Mouse (Mus musculus) ZHBTc4 (cell line): ENCODE results near the gene 1700125H20Rik.

Experiments used
- DNase-seq: peaks from one replicate; pipeline ENCODE4 v3.0.0-alpha.2; 2011; ENCODE audit warnings: low read depth, low spot score

1700125H20Rik gene

DNA sequence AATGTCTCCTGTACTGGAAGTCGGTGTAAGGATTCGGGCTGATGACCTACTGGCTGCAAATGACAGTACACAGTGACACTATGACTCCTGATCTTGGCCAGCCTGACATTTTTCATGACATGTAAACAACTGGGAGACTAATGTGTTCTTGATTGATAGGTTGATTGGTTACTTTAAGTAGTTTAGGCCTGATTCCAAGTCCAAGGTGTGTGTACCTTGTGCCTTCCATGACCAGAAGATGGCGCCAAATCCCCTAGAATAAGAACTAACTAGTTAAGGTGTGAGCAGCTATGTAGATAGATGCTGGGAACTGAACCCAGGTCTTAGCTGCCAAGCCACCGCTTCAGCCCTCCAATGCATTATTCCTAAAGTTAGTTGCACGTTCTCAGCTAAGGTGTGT is 13.9 kb downstream of the 1700125H20Rik start:
- peak; percentile 90 for DNase-seq

DNA sequence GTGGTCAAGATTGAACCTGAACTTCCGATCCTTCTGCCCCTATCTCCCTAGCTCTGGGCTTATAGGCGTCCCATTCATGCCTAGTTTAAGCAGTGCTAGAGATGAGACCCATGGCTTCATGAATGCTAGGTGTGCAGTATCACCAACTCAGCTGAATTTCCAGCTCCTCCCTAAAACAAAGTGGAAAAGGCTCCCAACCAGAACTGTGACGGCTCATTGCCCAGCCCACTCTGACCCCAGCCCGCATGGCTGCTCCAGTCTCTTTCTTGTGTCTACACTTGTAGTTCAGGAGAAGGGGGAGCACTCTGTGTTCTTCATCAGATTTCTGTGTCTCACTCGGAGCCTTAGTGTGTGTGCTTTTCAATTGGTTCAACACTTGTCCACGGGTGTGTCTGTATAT is 14.6 kb downstream of the 1700125H20Rik start:
- DNase-seq = no peak

DNA sequence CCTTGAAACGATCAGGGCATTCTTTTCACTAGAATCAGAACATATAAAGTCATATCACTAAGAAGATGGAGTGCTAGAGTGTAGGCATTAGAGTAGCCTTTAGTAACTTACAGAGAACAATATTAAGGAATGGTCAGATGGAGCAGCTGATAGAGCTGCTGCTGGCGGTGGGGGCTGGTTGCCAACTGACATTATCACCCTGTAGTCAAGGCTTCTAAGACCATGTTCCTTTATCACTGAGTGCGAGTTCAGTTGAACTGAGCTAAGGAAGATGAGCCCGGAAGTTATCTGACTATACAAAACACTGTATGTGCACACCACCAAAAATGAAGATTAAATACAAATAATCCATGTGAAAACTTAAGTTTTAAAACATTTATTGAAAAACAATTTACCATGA is 18.9 kb downstream of the 1700125H20Rik start:
- no peak for DNase-seq

DNA sequence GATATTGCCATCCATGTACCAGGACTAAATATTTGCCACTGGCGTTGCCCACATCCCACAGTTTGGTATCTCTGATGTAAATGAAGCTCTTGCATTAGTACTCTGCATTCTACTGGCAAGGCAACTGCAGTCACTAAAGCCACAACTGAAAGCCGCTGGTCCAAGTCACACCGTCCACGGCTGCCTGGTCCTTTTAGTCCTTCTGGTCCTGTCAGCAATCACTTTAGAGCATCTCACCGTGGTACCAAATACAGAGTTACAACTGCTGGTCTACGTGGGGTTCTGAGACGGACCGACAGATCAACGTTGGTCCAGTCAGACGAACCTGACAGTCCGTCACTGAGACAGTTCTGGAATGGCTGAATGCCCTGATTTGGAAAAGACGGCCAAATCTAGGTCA is 20.5 kb downstream of the 1700125H20Rik start:
- DNase-seq = no peak

DNA sequence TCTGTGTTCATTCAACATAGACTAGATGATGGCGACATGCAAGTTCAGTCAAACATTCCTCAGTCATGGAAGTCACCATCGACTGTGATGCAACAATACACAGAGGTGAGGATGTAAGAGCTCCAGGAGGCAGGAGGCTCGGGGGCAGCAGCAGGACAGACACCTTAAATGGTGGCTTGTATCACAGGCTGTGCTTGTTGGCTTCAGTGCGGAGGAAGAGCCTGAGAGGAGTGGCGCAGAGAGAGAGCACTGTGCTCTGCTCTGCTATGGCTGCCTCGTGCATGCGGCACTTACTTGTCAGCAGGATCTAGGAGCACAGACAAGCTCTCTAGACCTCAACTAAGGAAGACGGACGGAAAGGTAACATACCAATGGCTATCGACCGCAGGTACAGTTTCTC is 24.0 kb downstream of the 1700125H20Rik start:
- DNase-seq = no peak

DNA sequence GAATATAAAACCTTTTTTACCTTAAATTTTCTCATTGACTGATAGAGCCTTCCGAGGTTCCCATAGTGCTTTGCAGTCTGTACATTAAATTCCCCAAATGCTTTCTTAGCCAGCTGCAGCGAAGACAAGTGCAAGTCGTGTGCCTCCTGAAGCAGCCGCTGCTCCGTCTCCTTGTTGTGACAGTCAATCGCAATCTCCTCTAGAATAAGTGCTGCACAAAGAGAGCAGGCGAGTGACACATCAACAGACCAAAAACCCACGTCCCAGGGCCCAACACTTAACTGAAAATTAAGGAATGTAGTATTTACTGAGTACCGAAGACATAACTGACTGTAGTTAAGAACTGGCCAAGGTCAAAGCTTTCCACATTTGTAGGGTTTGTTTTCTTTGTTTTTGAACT is 25.8 kb downstream of the 1700125H20Rik start:
- no peak for DNase-seq

DNA sequence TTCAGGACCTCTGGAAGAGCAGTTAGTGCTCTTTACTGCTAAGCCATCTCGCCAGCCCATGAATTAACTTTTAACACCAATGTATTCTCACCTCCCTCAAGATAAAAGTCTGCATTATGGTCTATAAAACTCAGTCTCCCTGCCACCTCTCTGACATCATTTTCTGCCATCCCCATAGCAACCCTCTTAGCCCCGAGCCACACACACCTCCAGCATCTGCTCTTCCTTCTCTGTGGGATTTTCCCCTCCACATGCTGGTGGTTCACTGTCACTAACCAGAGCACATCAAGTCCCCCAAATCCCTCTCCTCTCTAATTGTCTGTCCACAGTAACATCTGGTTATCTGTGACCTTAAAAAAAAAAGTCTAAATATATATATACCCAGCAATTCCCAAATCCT is 28.7 kb downstream of the 1700125H20Rik start:
- no peak for DNase-seq

DNA sequence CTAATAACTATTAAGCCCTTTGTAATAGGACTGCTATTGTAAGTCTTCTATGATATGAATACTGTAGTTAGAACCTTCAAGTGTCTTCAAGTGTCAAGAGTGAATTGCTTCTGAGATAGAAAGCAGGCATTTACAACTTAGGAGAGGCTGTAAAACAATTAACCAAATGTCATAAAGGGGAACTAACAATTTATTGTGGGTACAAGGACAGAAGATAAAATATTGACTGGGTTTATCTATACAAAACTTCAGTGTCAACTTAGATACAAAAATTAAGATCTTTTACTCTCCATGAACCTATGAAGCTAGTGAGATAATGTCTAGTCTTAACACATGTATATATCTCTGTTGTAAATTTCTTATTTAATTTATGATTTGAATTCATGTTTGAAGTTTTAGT is 36.0 kb downstream of the 1700125H20Rik start:
- DNase-seq = no peak

DNA sequence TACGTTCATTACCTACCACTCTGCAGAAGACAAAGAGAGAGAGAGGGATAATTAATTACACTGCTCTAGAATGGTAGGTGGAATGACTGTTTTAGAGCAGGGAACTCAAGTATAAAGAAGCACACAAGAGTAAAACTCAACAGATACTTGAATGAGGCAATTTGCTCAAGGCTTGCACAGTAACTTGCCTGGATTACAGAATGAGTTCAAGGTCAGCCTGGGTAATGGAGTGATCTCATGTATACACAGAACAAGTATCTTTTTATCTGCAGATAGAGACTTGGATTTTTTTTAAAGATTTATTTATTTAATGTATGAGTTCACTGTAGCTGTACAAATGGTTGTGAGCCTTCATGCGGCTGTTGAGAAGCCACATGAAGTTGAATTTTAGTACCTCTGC is 40.9 kb downstream of the 1700125H20Rik start:
- no peak for DNase-seq

DNA sequence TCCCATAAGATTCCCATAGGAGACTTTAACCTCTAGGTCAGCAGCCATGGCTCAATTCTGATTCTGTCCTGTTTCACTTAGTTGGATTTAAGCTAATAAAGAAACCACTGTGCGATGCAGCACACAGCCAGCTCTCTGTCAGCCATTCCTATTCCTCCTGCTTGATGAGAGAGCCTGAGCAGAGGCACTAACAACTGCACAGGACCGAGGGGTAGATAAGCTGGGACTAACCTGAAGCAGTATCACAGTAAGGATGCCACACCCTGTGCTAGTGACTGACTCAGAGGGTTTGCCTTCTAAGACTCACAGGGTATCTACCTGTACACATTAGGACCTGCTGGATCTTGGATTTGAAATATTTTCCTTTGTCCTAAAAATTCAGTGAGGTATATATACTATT is 43.0 kb downstream of the 1700125H20Rik start:
- no peak for DNase-seq

DNA sequence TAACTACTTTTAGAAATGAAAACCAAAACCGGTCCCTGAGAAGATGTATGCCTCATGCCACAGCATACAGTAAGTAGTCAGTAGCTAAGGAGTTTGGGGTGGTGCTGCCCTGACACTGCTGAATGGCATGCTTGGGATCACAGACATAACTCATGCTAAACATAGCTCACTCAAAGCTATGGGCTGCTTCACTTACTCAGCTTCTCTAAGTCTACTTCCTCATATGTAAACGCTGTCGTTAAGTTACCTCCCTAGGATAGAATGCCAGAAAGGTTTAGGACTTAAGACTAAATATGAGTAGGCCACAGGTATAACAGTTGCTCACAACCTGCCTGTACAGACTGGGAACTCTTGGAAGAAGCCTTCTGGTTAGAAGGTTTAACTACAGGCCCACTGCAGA is 44.5 kb downstream of the 1700125H20Rik start:
- no peak for DNase-seq

DNA sequence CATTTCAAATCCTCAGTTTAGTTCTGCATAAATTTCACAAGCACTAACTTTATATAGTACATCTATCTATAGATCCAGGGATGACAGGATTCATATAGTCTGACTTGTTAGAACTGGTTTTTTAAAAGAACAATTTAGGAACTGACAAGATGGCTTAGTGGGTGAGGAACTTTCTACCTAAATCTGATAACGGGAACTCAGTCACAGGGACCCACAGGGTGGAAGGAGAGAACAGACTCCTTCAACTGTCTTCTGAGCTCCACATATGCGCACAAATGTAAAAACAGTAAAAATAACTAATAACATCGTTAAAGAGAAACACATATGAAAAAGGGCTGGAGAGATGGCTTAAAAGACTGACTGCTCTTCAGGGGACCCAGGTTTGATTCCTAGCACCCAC is 48.8 kb downstream of the 1700125H20Rik start:
- DNase-seq = no peak

DNA sequence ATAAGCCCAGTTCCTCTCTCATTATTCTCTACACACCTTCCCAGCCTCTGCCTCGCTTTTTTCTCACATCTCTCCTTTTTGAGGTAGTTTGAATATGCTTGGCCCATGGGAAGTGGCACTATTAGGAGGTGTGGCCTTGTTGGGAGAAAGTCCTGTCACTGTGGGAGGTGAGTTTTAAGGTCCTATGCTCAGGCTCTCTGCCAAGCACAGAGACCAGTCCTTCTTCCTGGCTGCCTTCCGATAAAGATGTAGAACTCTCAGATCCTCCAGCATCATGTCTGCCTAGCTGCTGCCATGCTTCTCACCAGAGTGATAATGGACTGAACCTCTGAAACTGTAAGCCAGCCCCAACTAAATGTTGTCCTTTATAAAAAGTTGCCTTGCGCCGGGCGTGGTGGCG is 52.4 kb downstream of the 1700125H20Rik start:
- no peak for DNase-seq

DNA sequence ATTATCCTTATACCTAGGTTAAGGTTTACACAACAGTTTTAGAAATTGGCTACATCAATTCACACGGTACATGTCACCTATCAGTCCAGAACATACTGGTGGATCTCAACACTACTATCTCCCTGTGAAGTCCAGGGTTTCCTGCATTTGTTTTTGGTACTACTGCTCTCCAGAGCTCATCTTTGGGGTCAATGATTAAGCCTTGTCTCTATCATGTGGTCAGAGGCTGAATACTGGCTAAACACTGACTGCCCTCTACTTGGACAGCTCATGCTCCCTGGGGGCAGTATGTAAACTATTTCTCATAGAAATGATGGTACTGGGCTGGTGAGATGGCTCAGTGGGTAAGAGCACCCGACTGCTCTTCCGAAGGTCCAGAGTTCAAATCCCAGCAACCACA is 53.0 kb downstream of the 1700125H20Rik start:
- no peak for DNase-seq
